Mouse (Mus musculus) spleen, embryonic (tissue): ENCODE results near the gene Rpl32.

Experiments used
- CTCF ChIA-PET: fragments of 350-600 bp; sonication (Branson Sonifier 250); formaldehyde crosslinking; loops from one replicate; lab custom pipeline; 2022; lab: Charles Lee

Gene Rpl32

GRCm38 (mm10) chr6:115808488-115809231 lies at the start of gene Rpl32:
TSS of gene Rpl32 (minus strand) at chr6:115808747.
- CTCF ChIA-PET: interaction anchor here (0.7 to 1.0 kb wide), 3 partner anchors 39 to 1978 kb away, joined by 3 to 4 read pairs (median 3); partner anchors contain the start of gene Plxnd1

- CTCF ChIA-PET: no interaction called here
Measured at GRCm38 (mm10) chr6:115856361-115856745, 47.8 kb upstream of the Rpl32 start.

- CTCF ChIA-PET: no interaction called here
Measured at GRCm38 (mm10) chr6:115855733-115856360, 47.3 kb upstream of the Rpl32 start.

GRCm38 (mm10) chr6:115854432-115854831 lies 45.9 kb upstream of the Rpl32 start:
- CTCF ChIA-PET: no interaction called here

GRCm38 (mm10) chr6:115853985-115854384 lies 45.4 kb upstream of the Rpl32 start:
- CTCF ChIA-PET: no interaction called here

GRCm38 (mm10) chr6:115853091-115853813 lies 44.7 kb upstream of the Rpl32 start, which contains the start of the genes Mbd4 and Ift122:
TSS of gene Mbd4 (minus strand) at chr6:115853371.
TSS of gene Ift122 (plus strand) at chr6:115853470.
- CTCF ChIA-PET: interaction anchor here (0.6 to 0.8 kb wide), 2 partner anchors 345 to 1016 kb away, joined by 3 to 4 read pairs; no protein-coding TSS in a partner anchor

- CTCF ChIA-PET: interaction anchor here (0.8 kb wide), 1 partner anchor 1016 kb away, joined by 4 read pairs; no protein-coding TSS in a partner anchor
Measured at GRCm38 (mm10) chr6:115852446-115853090, 44.0 kb upstream of the Rpl32 start.

GRCm38 (mm10) chr6:115848598-115849304 lies 40.2 kb upstream of the Rpl32 start:
- CTCF ChIA-PET: interaction anchor here (1.4 kb wide), 1 partner anchor 41 kb away, joined by 3 read pairs; no protein-coding TSS in a partner anchor

- CTCF ChIA-PET: interaction anchor here (0.5 to 1.4 kb wide), 2 partner anchors 39 to 110 kb away, joined by 3 read pairs; no protein-coding TSS in a partner anchor
Measured at GRCm38 (mm10) chr6:115846640-115847411, 38.3 kb upstream of the Rpl32 start.

- CTCF ChIA-PET: interaction anchor here (0.6 to 0.7 kb wide), 2 partner anchors 153 to 175 kb away, joined by 3 to 11 read pairs; no protein-coding TSS in a partner anchor
Measured at GRCm38 (mm10) chr6:115845006-115845405, 36.5 kb upstream of the Rpl32 start.

- CTCF ChIA-PET: interaction anchor here (0.6 to 0.7 kb wide), 2 partner anchors 139 to 360 kb away, joined by 4 read pairs; no protein-coding TSS in a partner anchor
Measured at GRCm38 (mm10) chr6:115838745-115839144, 30.2 kb upstream of the Rpl32 start.

- CTCF ChIA-PET: no interaction called here
Measured at GRCm38 (mm10) chr6:115838161-115838597, 29.6 kb upstream of the Rpl32 start, which contains the start of gene Efcab12. TSS of gene Efcab12 (minus strand) at chr6:115838412.

- CTCF ChIA-PET: interaction anchor here (0.7 kb wide), 1 partner anchor 390 kb away, joined by 7 read pairs; no protein-coding TSS in a partner anchor
Measured at GRCm38 (mm10) chr6:115833861-115834260, 25.3 kb upstream of the Rpl32 start.

- CTCF ChIA-PET: no interaction called here
Measured at GRCm38 (mm10) chr6:115832152-115832850, 23.8 kb upstream of the Rpl32 start.

GRCm38 (mm10) chr6:115830779-115831601 lies 22.4 kb upstream of the Rpl32 start:
- CTCF ChIA-PET: no interaction called here

GRCm38 (mm10) chr6:115823850-115824464 lies 15.4 kb upstream of the Rpl32 start:
- CTCF ChIA-PET: interaction anchor here (0.9 to 1.6 kb wide), 3 partner anchors 11 to 14 kb away, joined by 3 to 8 read pairs (median 3); no protein-coding TSS in a partner anchor
